Mouse (Mus musculus) testis, postnatal 14 days (tissue): Measurements from ENCODE around the gene Rab3il1.
A peak's percentile ranks its signal among the peaks of the same experiment; 100 is the strongest.
"Not testable (repeated sequence)": the region's sequence is repeated elsewhere in the genome, so short reads cannot be mapped to it uniquely, and the experiment has no call there.

Experiments
- DNase-seq: peaks from one replicate; pipeline ENCODE4 v3.0.0; 2021; ENCODE audit warnings: low spot score

The Rab3il1 gene

DNA sequence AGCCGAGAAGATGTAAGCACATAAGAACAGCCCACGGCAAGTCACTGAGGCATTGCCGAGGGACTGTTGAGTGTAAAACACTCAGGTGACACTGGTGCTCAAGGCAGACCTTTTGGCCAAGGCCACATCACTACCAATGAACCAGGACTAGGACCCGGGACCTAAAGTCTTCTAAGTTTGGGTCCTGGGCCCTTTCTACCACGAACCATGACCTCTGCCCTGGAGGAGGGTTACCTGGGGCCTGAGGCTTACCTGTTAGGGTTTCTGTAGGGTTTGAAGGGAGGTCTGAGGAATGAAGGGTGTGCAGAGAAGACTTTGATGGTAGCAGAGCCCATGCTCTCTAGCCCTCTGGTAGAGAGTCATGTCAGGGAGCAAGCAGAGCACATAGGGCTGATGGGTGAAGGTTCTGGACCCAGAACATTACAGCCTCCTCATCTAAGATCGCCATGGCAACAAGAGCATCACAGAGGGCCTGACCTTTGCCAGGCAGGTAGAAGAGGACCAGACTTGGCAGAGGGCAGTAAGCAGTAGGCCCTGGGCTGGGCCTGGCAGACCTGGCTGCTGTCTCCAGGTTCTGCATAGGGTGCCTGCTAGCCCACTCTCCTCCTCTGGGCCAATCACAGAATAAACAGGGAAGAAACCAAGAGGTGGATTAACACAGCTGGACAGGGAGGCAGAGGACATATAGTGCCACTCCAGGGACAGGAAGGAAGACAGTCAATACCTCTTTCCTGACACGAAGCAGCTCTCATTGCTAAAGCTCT lies at the start of gene Rab3il1, which contains the start of gene Best1:
Gene Rab3il1 (plus strand): TSS at position 464 of the 764 bp plus-strand sequence.
Gene Best1 (minus strand): TSS at position 428 of the 764 bp plus-strand sequence.
- no peak for DNase-seq

DNA sequence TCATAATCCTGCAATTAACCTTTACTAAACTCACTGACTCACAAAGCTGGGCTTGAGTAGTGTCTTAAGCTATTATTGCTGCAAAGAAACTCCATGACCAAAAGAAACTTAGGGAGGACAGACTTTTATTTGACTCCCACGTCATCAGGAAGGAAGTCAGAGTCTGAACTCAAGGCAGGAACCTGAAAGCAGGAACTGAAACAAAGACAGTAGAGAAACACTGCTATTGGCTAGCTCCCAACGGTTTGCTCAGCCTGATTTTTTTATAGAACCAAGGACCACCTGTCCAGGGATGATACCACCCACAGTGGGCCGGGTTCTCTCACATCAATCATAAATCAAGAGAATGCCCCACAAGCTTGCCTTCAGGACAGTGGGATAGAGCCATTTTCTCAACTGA lies 49.1 kb upstream of the Rab3il1 start:
- DNase-seq: no peak

DNA sequence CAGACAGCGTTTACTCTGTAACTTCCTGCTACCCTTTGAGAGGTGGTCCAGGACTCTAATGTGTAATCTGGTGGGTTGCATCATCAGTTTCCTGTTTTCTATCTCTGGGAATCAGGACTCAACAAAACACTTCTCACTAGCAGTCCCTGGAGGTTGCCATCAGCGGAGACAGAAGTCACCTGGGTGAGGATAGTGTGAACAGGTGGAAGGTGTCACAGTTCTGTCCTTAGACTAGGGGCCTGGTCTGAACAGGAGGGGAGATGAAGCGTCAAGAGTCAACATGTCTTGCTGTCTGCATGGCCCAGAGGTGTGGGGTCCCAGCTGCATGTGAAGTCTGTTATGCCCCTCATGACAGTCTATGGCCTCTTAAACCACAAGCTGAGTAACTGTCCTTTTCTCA lies 48.6 kb upstream of the Rab3il1 start:
- DNase-seq: no peak

DNA sequence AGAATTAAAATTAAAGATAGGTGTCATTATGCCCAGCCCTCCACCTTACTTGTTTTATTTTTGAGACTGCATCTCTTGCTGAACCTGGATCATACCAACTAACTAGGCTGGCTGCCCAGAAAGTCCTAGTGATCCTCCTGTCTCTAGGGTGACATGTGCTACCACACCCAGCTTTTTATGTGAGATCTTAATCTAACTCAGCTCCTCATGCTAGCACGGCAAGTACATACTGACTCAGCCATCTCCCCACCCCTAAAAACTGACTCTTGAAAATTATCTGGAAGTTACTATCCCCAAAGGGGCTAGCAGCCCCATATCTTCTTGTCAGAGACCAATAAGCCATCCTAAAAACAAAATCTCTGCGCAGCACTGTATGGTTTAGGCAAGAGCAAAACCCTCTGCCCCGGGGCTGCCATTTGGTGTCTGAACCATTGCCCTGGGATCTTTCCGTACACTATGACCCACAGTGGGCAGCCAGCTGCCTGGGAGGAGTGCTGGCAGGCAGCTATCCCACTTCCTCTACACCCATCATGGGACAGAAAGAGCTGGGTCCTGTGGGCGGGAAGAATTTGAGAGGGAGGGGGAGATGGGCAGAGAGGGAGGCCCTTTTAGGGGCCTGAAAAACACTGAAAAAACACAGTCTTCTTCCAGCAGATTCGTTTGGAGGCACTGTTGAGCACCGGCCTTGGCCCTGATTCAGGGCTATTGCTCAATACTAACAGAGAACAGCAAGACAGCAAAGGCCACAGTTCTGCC lies 47.2 kb upstream of the Rab3il1 start:
- DNase-seq: peak; percentile 83

DNA sequence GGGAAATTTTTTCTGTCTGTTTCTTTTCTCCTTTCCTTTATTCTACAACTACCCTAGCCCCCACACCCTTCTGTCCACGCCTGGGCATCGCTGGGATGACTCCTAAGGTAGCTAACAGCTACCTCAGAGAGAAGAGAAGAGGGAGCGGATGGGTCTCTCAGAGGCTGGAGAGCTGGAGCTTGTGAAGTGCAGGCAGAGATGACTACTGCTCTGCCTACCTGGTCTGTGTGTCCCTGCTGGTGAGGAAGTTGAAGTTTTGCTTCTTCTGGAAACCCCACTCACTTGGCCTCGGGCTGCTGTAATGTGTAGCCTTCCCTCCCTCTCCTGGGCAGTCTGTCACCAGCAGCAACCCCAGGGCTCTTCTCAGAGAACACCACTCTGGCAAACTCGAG lies 46.7 kb upstream of the Rab3il1 start:
- DNase-seq: no peak

DNA sequence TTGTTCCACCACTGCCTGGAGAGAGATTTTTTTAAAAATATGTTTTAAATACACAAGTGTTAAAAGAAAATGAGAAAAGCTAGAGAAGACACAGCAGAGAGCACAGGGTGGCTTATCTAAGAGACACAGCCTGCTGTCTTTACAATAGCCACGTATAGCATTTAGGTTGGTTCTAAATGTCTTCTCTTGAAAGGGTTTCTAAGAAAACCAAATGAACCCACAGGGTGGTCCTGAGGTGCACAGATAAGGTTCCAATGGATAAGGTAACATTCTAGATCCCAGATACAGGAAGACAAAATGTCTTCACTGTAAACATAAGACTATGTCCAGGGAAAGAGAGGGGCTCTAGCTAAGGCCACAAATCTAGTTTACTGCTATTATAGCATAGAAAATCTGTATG lies 46.0 kb upstream of the Rab3il1 start:
- no peak for DNase-seq

DNA sequence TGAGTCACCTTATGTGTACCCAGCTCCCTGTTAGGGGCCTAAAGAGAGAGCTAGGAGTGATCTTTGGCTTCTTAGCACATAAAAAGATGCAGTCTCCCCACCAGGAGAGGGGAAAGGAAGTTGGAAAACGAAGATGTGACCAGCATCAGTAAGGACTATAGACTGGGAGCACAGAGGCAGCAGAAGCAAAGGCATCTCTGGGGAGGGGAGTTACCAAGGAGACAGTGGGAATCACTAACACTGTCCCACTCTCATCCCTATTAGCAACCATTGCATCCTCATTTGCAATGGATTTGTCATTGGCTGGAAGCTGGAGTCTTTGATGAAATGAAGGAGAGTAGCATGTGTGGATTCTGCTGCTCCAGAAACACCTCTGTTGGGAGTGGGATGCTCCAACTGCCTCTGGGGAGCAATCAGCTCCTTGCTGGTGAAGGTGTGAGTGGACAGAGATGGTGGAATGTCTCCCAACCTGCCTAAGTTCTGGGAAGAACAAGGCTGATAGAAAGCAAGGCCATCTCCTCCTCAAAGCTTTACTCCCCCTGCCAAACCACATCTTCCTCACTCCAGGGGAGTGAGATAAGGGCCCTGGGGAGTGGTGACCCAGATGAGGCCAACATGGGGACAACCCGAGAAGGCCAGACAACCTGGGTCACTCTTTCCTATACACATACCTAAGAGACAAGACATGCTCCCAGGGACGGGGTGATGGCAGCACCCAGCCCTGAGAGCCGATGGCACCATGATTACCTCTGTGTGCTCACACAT lies 44.7 kb upstream of the Rab3il1 start:
- DNase-seq: no peak

DNA sequence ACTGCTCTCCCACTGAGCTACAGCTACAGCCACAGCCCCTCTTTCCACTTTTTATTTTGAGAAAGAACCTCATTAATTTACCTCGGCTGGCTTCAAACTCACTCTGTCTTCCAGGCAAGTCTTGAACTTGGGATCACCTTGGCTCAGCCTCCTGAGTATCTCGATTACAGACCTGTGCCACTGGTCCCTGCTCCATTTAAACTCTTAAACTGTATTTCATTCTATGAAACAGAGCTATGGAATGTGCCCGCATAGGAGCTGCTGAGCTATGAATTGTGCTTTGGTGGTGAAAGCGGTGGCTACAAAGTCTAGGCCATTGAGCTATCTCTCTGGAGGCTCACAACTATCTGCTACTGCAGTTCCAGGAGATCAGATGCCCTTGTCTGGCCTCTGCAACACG lies 43.5 kb upstream of the Rab3il1 start:
- no peak for DNase-seq

DNA sequence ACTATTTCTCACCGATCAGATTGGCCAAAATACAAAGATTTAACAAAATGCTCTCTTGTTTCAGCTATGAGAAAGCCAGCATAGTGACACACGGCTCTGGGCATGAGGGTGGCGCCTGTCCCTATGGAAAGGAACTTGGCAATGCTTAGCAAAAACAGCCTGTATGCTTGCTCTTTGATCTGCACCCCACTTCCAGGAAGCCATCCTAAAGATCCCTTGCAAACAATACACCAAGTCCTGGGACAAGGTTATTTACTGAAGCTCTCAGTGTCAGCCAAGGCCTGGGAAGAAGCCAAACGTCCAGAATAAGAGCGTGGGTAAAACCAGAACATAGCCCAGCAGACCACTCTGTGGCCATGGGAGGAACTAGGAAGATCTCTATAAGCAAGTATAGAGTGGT lies 40.7 kb upstream of the Rab3il1 start:
- no peak for DNase-seq

DNA sequence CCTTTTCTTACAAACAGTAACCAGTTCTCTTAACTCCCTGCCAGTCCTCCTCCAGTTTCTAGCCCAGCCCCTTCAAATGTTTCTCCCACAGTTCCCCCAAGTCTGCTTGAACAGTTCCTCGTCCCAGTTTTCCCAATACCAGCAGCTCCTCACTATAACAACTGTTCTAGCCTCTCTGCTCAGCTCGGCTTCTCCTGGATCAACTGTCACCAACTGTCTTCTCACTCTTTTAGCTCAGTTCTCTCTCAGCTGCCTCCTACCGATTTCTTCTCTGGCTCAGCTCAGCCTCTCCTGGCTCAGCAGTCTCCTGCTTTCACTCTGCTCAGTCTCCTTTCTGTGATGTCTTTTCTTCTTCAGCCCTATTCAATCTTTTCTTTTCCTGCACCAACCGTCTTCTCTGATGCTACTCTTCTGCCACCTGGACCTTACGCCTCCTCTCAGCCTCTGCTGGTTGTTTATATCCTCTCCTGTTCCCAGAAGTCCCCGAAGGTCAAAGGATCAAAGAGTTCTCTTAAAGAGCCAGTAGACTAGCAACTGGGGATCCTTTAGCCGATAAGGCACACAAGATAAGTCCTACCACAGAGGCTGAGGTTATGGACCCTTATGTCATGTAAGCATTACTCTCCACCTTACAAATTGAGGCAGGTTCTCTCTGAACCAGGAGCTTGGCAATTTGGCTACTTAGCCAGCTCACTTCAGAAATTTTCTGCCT lies 37.1 kb upstream of the Rab3il1 start:
- no peak for DNase-seq

DNA sequence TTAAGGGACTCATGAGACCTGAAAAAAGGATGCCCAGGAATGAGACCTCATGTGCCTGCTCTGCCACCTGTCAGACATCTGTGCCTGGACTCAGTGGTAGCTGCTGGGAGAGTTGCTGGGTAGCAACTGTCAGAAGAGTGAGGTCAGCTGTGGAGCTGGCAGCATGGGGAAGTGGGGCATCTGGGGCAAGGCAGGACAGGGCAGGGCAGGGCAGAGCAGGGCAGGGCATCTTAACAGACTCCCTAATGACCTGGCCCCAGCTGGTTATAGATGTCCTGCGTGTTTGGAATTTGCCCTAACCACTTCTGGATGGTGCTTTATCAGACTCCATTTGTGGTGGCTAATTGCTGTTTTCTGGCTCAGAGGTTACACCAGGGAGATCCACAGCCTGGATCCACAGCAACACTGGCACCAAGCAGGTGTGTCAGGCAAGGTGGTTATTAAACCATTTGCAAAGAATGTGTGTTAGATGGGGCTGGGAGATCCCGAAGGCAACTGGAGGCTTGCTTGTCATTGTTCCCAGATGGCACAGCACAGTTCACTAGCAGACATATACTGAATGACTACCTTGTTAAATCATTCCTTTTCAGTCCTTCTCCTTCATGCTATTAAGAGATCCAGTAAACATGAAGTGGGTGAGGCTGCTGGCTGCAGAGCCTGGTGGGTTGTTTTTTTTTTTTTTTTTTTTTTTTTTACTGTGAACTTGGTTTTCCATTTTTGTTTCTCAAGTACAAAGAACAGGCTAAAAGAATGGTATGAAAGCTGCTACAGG lies 35.2 kb upstream of the Rab3il1 start:
- DNase-seq: no peak

DNA sequence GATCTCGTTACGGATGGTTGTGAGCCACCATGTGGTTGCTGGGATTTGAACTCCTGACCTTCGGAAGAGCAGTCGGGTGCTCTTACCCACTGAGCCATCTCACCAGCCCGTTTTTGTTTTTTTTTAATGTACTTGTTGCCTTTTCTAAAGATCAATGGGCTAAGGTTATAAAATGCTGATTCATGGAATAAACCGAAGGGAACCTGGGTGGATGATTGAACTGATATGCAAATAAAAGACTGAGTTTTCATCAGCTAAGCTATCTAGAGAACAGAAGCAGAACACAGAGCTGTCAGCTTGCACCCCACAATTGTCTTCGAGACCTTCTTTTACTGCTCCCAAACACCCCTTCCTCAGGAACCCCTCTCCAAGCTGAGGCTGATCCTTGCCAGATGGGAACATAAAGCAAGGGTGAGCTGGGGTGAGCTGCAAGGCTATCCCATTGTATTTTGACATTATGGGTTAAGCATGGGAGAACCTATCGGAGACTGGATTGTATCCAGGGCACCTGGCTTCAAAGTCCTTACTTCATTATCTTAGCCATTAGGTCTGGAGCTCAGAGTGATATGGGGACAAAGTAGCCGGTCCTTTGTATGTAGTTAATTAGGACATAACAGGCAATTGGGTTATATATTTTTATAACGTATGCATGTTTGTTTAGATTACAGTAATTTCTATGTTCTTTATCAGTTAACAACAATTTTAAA lies 33.2 kb upstream of the Rab3il1 start:
- DNase-seq: no peak

DNA sequence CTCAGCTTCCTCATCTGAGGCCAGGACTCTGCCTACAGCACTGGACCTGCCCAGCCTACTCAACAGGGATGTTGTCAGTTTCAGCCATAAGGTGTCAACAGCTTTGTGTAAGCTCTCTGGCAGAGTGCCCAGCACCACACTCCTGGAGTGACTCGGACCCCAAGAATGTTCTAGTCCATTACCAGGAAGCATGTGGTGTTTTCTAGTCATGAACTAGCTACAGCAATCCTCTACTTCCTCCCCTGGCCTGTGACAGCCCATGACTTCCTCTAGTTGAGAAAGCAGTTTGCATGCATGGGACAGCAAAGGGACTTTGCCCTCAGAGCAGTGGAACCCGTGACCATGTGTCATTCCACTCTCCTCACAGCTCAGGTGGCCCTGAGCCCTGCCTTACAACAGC lies 26.6 kb upstream of the Rab3il1 start:
- not testable (repeated sequence) for DNase-seq

DNA sequence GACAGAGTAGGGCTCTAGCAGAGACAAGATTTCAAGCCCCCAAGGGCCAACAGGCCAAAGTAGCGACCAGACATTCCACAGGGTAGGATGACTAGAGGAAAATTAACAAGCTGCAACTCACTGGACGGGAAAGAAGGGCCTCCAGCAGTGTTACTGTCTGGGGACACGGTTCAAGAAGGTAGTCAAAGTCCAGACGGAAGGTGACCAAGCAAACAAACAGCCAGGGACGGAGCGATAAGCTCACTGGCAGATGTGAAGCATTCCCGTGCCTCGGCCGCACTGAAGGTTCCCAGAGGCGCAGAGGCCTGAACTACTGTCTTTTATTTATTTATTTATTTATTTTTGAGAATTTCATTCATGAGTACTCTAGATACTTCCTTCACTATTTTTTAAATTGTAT lies 24.4 kb upstream of the Rab3il1 start:
- DNase-seq: no peak

DNA sequence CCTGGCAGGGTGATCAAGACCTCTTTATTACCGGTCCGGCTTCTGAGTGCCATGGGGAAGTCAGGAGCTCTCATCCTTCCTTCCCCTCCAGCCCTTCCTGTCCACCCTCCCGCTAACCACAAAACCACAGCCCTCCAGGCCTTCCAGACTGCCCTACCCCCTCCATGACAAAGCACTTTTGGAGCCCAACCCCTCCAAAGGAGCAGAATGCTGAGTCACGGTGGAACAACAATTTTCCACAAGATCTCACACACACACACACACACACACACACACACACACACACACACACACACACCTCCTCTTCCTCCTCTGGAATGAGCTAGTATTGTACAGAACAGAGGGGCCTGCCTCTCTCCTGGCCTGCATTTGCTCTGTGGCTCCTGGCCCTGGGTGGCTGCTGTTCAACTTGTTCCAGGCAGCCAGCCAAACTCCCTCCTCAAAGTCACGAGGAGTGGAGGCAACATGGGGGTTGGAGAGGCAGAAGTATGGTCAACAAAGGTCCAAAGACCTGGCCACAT lies 23.0 kb upstream of the Rab3il1 start:
- DNase-seq: peak; percentile 66

DNA sequence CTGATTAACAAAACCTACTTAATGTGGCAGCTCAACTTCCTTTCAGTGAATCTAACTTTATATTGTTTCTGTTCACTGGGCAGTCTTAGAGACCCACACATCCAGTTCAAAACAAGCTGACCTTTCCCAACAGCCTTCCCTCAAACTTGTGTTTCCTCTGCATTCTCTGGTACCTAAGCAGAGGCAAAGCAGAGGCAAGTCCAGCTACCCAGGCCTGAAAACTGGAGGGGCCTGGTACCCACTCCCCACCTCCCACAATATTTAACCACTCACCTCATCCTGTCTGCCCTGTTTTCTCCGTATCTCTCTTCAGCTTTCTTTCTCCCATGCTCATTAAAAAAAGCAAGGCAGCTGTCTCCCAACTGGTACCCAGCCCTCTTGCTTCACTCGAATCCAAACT lies 22.3 kb upstream of the Rab3il1 start:
- DNase-seq: no peak

DNA sequence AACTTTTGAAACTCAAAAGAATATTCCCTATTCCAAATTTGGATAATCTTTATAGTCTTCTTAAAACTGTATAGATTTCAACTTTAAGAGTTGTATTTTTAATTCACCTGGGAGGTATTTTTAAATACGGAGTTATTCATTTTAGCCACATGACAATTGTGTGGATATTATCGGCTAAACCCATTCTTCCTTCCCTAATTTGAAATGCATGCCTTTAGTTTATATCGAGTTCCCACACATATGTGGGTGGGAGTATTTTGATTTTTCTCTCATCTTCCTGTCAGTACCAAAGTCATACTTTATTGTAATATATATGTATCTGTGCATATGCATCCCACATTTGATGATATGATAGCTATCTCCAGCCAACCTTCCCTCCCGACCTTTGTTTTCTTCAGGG lies 21.2 kb upstream of the Rab3il1 start, which contains the start of gene Fth1:
Gene Fth1 (plus strand): TSS at position 341 of the 400 bp plus-strand sequence.
- no peak for DNase-seq

DNA sequence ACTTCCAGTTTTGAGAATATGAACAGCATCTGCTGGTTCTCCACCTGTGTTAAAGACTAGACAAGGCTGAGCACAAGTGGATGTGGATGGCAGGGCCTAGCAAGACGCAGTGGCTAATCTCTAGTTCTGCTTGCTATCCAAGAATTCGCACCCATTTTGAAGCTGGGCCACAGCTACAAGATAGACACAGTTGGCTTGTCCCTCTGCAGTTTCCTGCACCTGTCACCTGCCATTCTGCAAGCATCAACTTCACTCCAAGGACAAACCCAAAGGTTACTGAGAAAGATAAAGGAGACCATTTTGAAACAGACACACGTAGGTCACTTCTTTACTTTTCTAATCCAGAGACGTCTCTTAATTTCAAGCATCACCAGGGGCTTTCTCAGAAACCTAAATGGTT lies 19.8 kb upstream of the Rab3il1 start:
- DNase-seq: no peak

DNA sequence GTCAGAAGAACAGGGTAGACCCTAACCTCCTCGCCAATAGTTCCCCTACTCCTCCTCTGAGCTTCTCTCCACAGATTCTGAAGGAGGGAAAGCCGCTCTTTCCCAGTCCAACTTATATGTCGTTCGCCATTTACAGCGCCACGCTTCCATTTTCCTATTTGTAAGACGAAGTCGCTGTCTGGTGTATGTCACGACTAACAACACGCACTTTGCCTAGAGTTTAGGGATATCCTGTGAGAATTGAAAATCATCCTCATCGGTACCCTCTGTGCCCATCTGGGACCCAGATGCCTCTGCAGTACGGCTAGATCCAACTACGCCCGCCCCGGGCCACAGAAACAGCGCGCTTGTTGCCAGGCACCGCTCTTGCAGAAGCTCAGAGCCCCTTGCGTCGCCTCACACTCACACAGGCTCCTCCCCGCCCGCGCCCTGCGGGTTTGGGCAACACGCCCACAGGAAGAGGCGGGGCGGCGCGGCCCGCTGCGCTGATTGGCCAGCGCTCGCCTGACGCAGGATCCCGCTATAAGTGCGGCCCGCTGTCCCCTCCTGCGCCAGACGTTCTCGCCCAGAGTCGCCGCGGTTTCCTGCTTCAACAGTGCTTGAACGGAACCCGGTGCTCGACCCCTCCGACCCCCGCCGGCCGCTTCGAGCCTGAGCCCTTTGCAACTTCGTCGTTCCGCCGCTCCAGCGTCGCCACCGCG lies 19.2 kb upstream of the Rab3il1 start:
- DNase-seq: peak; percentile 96
